Mouse (Mus musculus): ENCODE measurements around the gene Esr2. TPM values are rescaled to one million over a fixed set of nuclear protein-coding genes. Genes with fewer than 3 reads are reported as not detected.
"Not testable (repeated sequence)": the region's sequence is repeated elsewhere in the genome, so short reads cannot be mapped to it uniquely, and the experiment has no call there.

The Esr2 gene
- polyA plus RNA-seq (2015; fragmentation: Nextera tagmentation; extraction: Ambion mirVana) = 0.34 TPM in 2 replicates

GRCm38 (mm10) chr12:76177000-76177863, at the start of gene Esr2:
TSS of gene Esr2 (minus strand) at chr12:76177259.
- Histone ChIP-seq H3K4me3 (peak within 1 kb of the TSS; percentile 48), H3K9ac (peak within 1 kb of the TSS; percentile 46), H3K36me3 (no peaks in the 10 kb centered on the region), H3K4me2 (peak within 1 kb of the TSS; percentile 94), H3K9me3 (no peaks in the 10 kb centered on the region), H3K27ac (no peak within 1 kb of the TSS), H3K27me3 (no peaks in the 10 kb centered on the region; the same call in 1 of the 2 replicates), H3K4me1 (peaks cover 6% of the 10 kb centered on the region; the same call in 1 of the 2 replicates)
- ATAC-seq (ENCODE audit: borderline replicate concordance, extremely low read depth, low FRiP score, low TSS enrichment) = peak; percentile 79; the same call in 1 of the 2 replicates
- under 1% methylated on average over 39 of the region's 39 CpGs for WGBS

- WGBS = 48% methylated on average over 4 of the region's 8 CpGs
- not testable (repeated sequence) for H3K9me3 ChIP-seq; H3K9ac ChIP-seq; H3K4me3 ChIP-seq; H3K27ac ChIP-seq; H3K27me3 ChIP-seq; H3K36me3 ChIP-seq; ATAC-seq (ENCODE audit: borderline replicate concordance, extremely low read depth, low FRiP score, low TSS enrichment); H3K4me2 ChIP-seq; H3K4me1 ChIP-seq
These were observed 45.0 kb upstream of the Esr2 start for GRCm38 (mm10) chr12:76222104-76222503.

GRCm38 (mm10) chr12:76216716-76217115, 39.7 kb upstream of the Esr2 start:
- WGBS = 58% methylated on average over 11 of the region's 11 CpGs
- Histone ChIP-seq H3K27me3 (no peaks in the 10 kb centered on the region), H3K4me2 (peak overlapping the region; percentile 14; the same call in 1 of the 2 replicates), H3K27ac (no peak overlapping the region), H3K4me1 (no peaks in the 10 kb centered on the region), H3K4me3 (no peak overlapping the region), H3K9ac (no peak overlapping the region), H3K9me3 (no peaks in the 10 kb centered on the region), H3K36me3 (no peaks in the 10 kb centered on the region)
- ATAC-seq (ENCODE audit: borderline replicate concordance, extremely low read depth, low FRiP score, low TSS enrichment) = 0 out of 2 replicates have a peak, but pooled peaks have one; percentile 31

- Histone ChIP-seq H3K4me1 (no peaks in the 10 kb centered on the region), H3K4me3 (no peak overlapping the region), H3K27me3 (no peaks in the 10 kb centered on the region), H3K36me3 (no peaks in the 10 kb centered on the region), H3K9me3 (no peaks in the 10 kb centered on the region), H3K4me2 (no peak overlapping the region), H3K27ac (no peak overlapping the region), H3K9ac (no peak overlapping the region)
- ATAC-seq (ENCODE audit: borderline replicate concordance, extremely low read depth, low FRiP score, low TSS enrichment) = no peak
- WGBS = 26% methylated on average over 5 of the region's 5 CpGs
These were observed 38.1 kb upstream of the Esr2 start for GRCm38 (mm10) chr12:76215121-76215520.

GRCm38 (mm10) chr12:76209429-76209974, 32.4 kb upstream of the Esr2 start:
- H3K36me3 ChIP-seq = no peaks in the 10 kb centered on the region
- no peak overlapping the region for H3K4me3 ChIP-seq
- no peak overlapping the region for H3K27ac ChIP-seq
- H3K27me3 ChIP-seq = no peaks in the 10 kb centered on the region
- WGBS = 83% methylated on average over 5 of the region's 5 CpGs
- H3K4me1 ChIP-seq = no peaks in the 10 kb centered on the region
- H3K9me3 ChIP-seq = no peaks in the 10 kb centered on the region
- H3K4me2 ChIP-seq = no peak overlapping the region
- H3K9ac ChIP-seq = no peak overlapping the region
- ATAC-seq (ENCODE audit: borderline replicate concordance, extremely low read depth, low FRiP score, low TSS enrichment) = no peak

- Histone ChIP-seq H3K27ac (no peak overlapping the region), H3K4me2 (no peak overlapping the region), H3K9me3 (no peaks in the 10 kb centered on the region), H3K9ac (no peak overlapping the region), H3K4me1 (peaks cover 10% of the 10 kb centered on the region), H3K27me3 (no peaks in the 10 kb centered on the region), H3K36me3 (no peaks in the 10 kb centered on the region), H3K4me3 (no peak overlapping the region)
- no peak for ATAC-seq (ENCODE audit: borderline replicate concordance, extremely low read depth, low FRiP score, low TSS enrichment)
- 71% methylated on average over 4 of the region's 4 CpGs for WGBS
These were observed 23.3 kb upstream of the Esr2 start for GRCm38 (mm10) chr12:76200326-76200725.

- no peaks in the 10 kb centered on the region for H3K9me3 ChIP-seq
- H3K27ac ChIP-seq = no peak overlapping the region
- H3K9ac ChIP-seq = no peak overlapping the region; the same call in 1 of the 2 replicates
- H3K4me1 ChIP-seq = peaks cover 10% of the 10 kb centered on the region
- no peaks in the 10 kb centered on the region for H3K36me3 ChIP-seq
- 41% methylated on average over 8 of the region's 8 CpGs for WGBS
- peak overlapping the region; percentile 83 for H3K4me2 ChIP-seq
- no peaks in the 10 kb centered on the region for H3K27me3 ChIP-seq
- peak overlapping the region; percentile 33; the same call in 1 of the 2 replicates for H3K4me3 ChIP-seq
- ATAC-seq (ENCODE audit: borderline replicate concordance, extremely low read depth, low FRiP score, low TSS enrichment) = no peak
These were observed 20.0 kb upstream of the Esr2 start for GRCm38 (mm10) chr12:76197071-76197470.

- peak; percentile 62; the same call in 1 of the 2 replicates for ATAC-seq (ENCODE audit: borderline replicate concordance, extremely low read depth, low FRiP score, low TSS enrichment)
- Histone ChIP-seq H3K27me3 (no peaks in the 10 kb centered on the region), H3K4me3 (peak overlapping the region; percentile 33), H3K9ac (peak overlapping the region; percentile 36; the same call in 1 of the 2 replicates), H3K4me1 (peaks cover 10% of the 10 kb centered on the region), H3K4me2 (peak overlapping the region; percentile 83), H3K27ac (no peak overlapping the region), H3K9me3 (no peaks in the 10 kb centered on the region), H3K36me3 (no peaks in the 10 kb centered on the region)
- WGBS = 11% methylated on average over 6 of the region's 6 CpGs
These were observed 19.6 kb upstream of the Esr2 start for GRCm38 (mm10) chr12:76196709-76197054.

GRCm38 (mm10) chr12:76195912-76196708, 19.1 kb upstream of the Esr2 start:
- Histone ChIP-seq H3K36me3 (no peaks in the 10 kb centered on the region), H3K4me3 (peak overlapping the region; percentile 33), H3K9ac (peak overlapping the region; percentile 36), H3K9me3 (no peaks in the 10 kb centered on the region), H3K4me1 (peaks cover 10% of the 10 kb centered on the region), H3K27me3 (no peaks in the 10 kb centered on the region), H3K4me2 (peak overlapping the region; percentile 83), H3K27ac (peak overlapping the region; percentile 74)
- peak; percentile 85 for ATAC-seq (ENCODE audit: borderline replicate concordance, extremely low read depth, low FRiP score, low TSS enrichment)
- under 1% methylated on average over 22 of the region's 22 CpGs for WGBS

- Histone ChIP-seq H3K4me3 (no peak overlapping the region), H3K27ac (no peak overlapping the region), H3K4me2 (no peak overlapping the region), H3K4me1 (peaks cover 10% of the 10 kb centered on the region), H3K9me3 (no peaks in the 10 kb centered on the region), H3K27me3 (no peaks in the 10 kb centered on the region), H3K36me3 (no peaks in the 10 kb centered on the region), H3K9ac (no peak overlapping the region)
- no peak for ATAC-seq (ENCODE audit: borderline replicate concordance, extremely low read depth, low FRiP score, low TSS enrichment)
- 29% methylated on average over 3 of the region's 3 CpGs for WGBS
These were observed 17.5 kb upstream of the Esr2 start for GRCm38 (mm10) chr12:76194526-76194925.

GRCm38 (mm10) chr12:76190940-76191339, 13.9 kb upstream of the Esr2 start:
- Histone ChIP-seq H3K36me3 (no peaks in the 10 kb centered on the region), H3K4me2 (no peak overlapping the region), H3K27me3 (no peaks in the 10 kb centered on the region), H3K4me3 (no peak overlapping the region), H3K4me1 (peaks cover 5% of the 10 kb centered on the region; the same call in 1 of the 2 replicates), H3K9ac (no peak overlapping the region), H3K9me3 (no peaks in the 10 kb centered on the region), H3K27ac (no peak overlapping the region)
- ATAC-seq (ENCODE audit: borderline replicate concordance, extremely low read depth, low FRiP score, low TSS enrichment) = no peak
- 41% methylated on average over 11 of the region's 11 CpGs for WGBS

Measured in lung, embryonic 15.5 days (tissue).